In genomic region chr2:142624254-142624653, GRCm38 (mm10) we compare ENCODE assay signal across 21 mouse cellular contexts.
A peak's percentile ranks its signal among the peaks of the same experiment; 100 is the strongest.
DNase-seq lines count a peak whose midpoint lies in the region; ATAC-seq lines count a peak whose summit lies in the region.
"Had no signal": no experiment of that assay in that cellular context is flagged by ENCODE, and none has a peak within 500 bp of the region (broad histone marks: within the 10 kb centered on the region; RNA-seq: fewer than 3 reads in every experiment).

No protein-coding gene starts in this region.

- no peak overlapping the region for H3K27ac ChIP-seq in midbrain, embryonic 11.5 days (ENCODE audit: low read depth, low read length)
- no peak overlapping the region for H3K27ac ChIP-seq in midbrain, embryonic 13.5 days
- H3K27ac ChIP-seq in neural tube, embryonic 13.5 days (replicated peaks): no peak overlapping the region
- H3K27ac ChIP-seq in neural tube, embryonic 15.5 days (replicated peaks): no peak overlapping the region
- H3K27ac ChIP-seq in neural tube, embryonic 14.5 days (ENCODE audit: low read depth, low read length): no peak overlapping the region

- no peaks in the 10 kb centered on the region for H3K4me1 ChIP-seq in midbrain, embryonic 11.5 days (ENCODE audit: control insufficient read depth, insufficient read depth, low read length)
- H3K4me1 ChIP-seq in midbrain, embryonic 13.5 days (replicated peaks): no peaks in the 10 kb centered on the region
- peaks cover 12% of the 10 kb centered on the region; the same call in 1 of the 2 replicates for H3K4me1 ChIP-seq in neural tube, embryonic 13.5 days (replicated peaks)
- H3K4me1 ChIP-seq in neural tube, embryonic 15.5 days: no peaks in the 10 kb centered on the region
- H3K4me1 ChIP-seq in neural tube, embryonic 14.5 days (ENCODE audit: control insufficient read depth, insufficient read depth, low read length): no peaks in the 10 kb centered on the region

- DNase-seq in midbrain, embryonic 11.5 days (ENCODE audit: low spot score, missing footprints): peak; percentile 49
- DNase-seq in neural tube, embryonic 10.5 days (ENCODE audit: extremely low spot score, low spot score): no peak
- DNase-seq: adrenal gland, adult 2 months; adrenal gland, adult 8-10 months; adrenal gland, postnatal 10 days; adrenal gland, postnatal 14 days; adrenal gland, postnatal 25 days; adrenal gland, postnatal 36 days; B cell, adult 2 months; cerebellum, adult 11 months; cerebellum, adult 11-12 months; cerebellum, adult 18-20 months had no signal

- H3K4me3 ChIP-seq in midbrain, embryonic 11.5 days (ENCODE audit: low read depth, low read length): no peak overlapping the region
- H3K4me3 ChIP-seq in midbrain, embryonic 13.5 days (replicated peaks): no peak overlapping the region
- H3K4me3 ChIP-seq in neural tube, embryonic 13.5 days: no peak overlapping the region
- no peak overlapping the region for H3K4me3 ChIP-seq in neural tube, embryonic 15.5 days (replicated peaks)
- no peak overlapping the region for H3K4me3 ChIP-seq in neural tube, embryonic 14.5 days (ENCODE audit: low read depth, low read length)

- no peak for ATAC-seq in midbrain, embryonic 11.5 days (ENCODE audit: low FRiP score)
- no peak for ATAC-seq in midbrain, embryonic 13.5 days
- ATAC-seq in neural tube, embryonic 13.5 days (ENCODE audit: low read depth): peak; percentile 56; the same call in 1 of the 2 replicates
- no peak; the same call in 1 of the 2 replicates for ATAC-seq in neural tube, embryonic 15.5 days (ENCODE audit: low FRiP score)
- ATAC-seq in neural tube, embryonic 14.5 days (ENCODE audit: low read depth): peak; percentile 56
- ATAC-seq: activated CD4-positive, CD25-positive, alpha-beta regulatory T cell, adult 4 months; CD4-positive, CD25-positive, alpha-beta regulatory T cell, adult 4 months; Patski had no signal

- H3K9me3 ChIP-seq in midbrain, embryonic 11.5 days (ENCODE audit: control insufficient read depth, low read length): no peaks in the 10 kb centered on the region
- H3K9me3 ChIP-seq in midbrain, embryonic 13.5 days: no peaks in the 10 kb centered on the region
- no peaks in the 10 kb centered on the region for H3K9me3 ChIP-seq in neural tube, embryonic 13.5 days
- no peaks in the 10 kb centered on the region for H3K9me3 ChIP-seq in neural tube, embryonic 15.5 days (replicated peaks)
- no peaks in the 10 kb centered on the region for H3K9me3 ChIP-seq in neural tube, embryonic 14.5 days (ENCODE audit: control insufficient read depth, low read length)
- H3K9me3 ChIP-seq: G1E had no signal

- H3K36me3 ChIP-seq in midbrain, embryonic 11.5 days (ENCODE audit: control insufficient read depth, insufficient read depth, low read length): no peaks in the 10 kb centered on the region
- H3K36me3 ChIP-seq in midbrain, embryonic 13.5 days: no peaks in the 10 kb centered on the region
- H3K36me3 ChIP-seq in neural tube, embryonic 13.5 days: no peaks in the 10 kb centered on the region
- H3K36me3 ChIP-seq in neural tube, embryonic 15.5 days: no peaks in the 10 kb centered on the region
- H3K36me3 ChIP-seq in neural tube, embryonic 14.5 days (ENCODE audit: control insufficient read depth, insufficient read depth, low read length): no peaks in the 10 kb centered on the region

- 0 out of 2 replicates have a peak, but pooled peaks cover 3% of the 10 kb centered on the region for H3K27me3 ChIP-seq in midbrain, embryonic 11.5 days (ENCODE audit: control insufficient read depth, insufficient read depth, low read length)
- no peaks in the 10 kb centered on the region for H3K27me3 ChIP-seq in midbrain, embryonic 13.5 days
- no peaks in the 10 kb centered on the region for H3K27me3 ChIP-seq in neural tube, embryonic 13.5 days
- H3K27me3 ChIP-seq in neural tube, embryonic 15.5 days (replicated peaks): no peaks in the 10 kb centered on the region
- no peaks in the 10 kb centered on the region for H3K27me3 ChIP-seq in neural tube, embryonic 14.5 days (ENCODE audit: control insufficient read depth, insufficient read depth, low read length)
- H3K27me3 ChIP-seq: CH12.LX, Patski had no signal

- H3K4me2 ChIP-seq in midbrain, embryonic 11.5 days: no peak overlapping the region
- no peak overlapping the region for H3K4me2 ChIP-seq in midbrain, embryonic 13.5 days (replicated peaks)
- H3K4me2 ChIP-seq in neural tube, embryonic 13.5 days: no peak overlapping the region
- H3K4me2 ChIP-seq in neural tube, embryonic 15.5 days: no peak overlapping the region
- H3K4me2 ChIP-seq in neural tube, embryonic 14.5 days (ENCODE audit: low read depth, low read length): no peak overlapping the region

- no peak overlapping the region for H3K9ac ChIP-seq in midbrain, embryonic 11.5 days (ENCODE audit: low read length)
- H3K9ac ChIP-seq in midbrain, embryonic 13.5 days (replicated peaks): no peak overlapping the region
- H3K9ac ChIP-seq in neural tube, embryonic 13.5 days: no peak overlapping the region
- no peak overlapping the region for H3K9ac ChIP-seq in neural tube, embryonic 15.5 days (replicated peaks)
- no peak overlapping the region for H3K9ac ChIP-seq in neural tube, embryonic 14.5 days (replicated peaks; ENCODE audit: low read depth, low read length)

- WGBS in midbrain, embryonic 11.5 days: 86% methylated on average over 2 of the region's 2 CpGs
- WGBS in midbrain, embryonic 13.5 days: 84% methylated on average over 2 of the region's 2 CpGs
- 77% methylated on average over 2 of the region's 2 CpGs for WGBS in neural tube, embryonic 13.5 days
- WGBS in neural tube, embryonic 15.5 days: 65% methylated on average over 2 of the region's 2 CpGs
- WGBS in neural tube, embryonic 14.5 days: 69% methylated on average over 2 of the region's 2 CpGs

Comparison
In these comparisons a context has a peak if more than half of its experiments do, and no peak if none do; other contexts are left out.
1. ATAC-seq: peak in neural tube, embryonic 13.5 days (single experiment) and neural tube, embryonic 14.5 days (single experiment); none in midbrain, embryonic 11.5 days (single experiment), midbrain, embryonic 13.5 days (single experiment) and neural tube, embryonic 15.5 days (single experiment).